Mouse (Mus musculus) ES-Bruce4 (cell line): ENCODE measurements around the gene Snx29.

ENCODE experiments used
- CTCF ChIP-seq: IDR thresholded peaks from one replicate; pipeline ENCODE4 v1.8.1; 2011; ENCODE audit warnings: low read depth, low read length
- POLR2A ChIP-seq: IDR thresholded peaks from one replicate; pipeline ENCODE4 v1.8.1; 2011; ENCODE audit warnings: low read length; ENCODE audit not compliant: insufficient read depth

- TF ChIP-seq POLR2A (no peak), CTCF (no peak)
Measured at GRCm38 (mm10) chr16:11696767-11697166, 374.1 kb downstream of the Snx29 start.
